Mouse (Mus musculus) ES-Bruce4 (cell line): Measurements from ENCODE around the gene Syt2.

Source experiments
- CTCF ChIP-seq: IDR thresholded peaks from one replicate; pipeline ENCODE4 v1.8.1; 2011; ENCODE audit warnings: low read depth, low read length
- EP300 ChIP-seq: IDR thresholded peaks from 2 replicates; pipeline ENCODE4 v1.6.1; 2011; ENCODE audit warnings: low read depth, low read length; ENCODE audit not compliant: insufficient read depth
- POLR2A ChIP-seq: IDR thresholded peaks from one replicate; pipeline ENCODE4 v1.8.1; 2011; ENCODE audit warnings: low read length; ENCODE audit not compliant: insufficient read depth

DNA sequence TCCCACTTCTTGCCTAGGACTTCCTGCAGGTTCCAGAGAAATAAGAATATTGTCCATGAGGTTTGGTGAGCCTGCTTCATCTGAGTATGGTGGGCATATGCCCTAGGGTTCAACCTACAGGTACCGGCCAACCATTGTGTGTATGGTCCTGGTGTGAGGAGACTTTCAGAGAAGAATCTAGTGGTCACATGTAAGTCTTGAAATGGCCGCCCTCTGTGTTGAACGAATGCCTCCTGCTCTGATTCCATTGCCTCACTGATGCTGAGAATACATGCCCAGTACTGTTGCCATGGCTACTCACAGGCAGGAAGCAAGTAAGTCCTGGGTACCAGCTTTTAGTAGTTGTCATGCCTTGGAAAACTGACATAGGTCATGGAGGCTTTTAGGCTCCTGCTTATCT lies 10.2 kb upstream of the Syt2 start:
- TF ChIP-seq POLR2A (no peak), CTCF (no peak), EP300 (no peak)
